Mouse (Mus musculus): ENCODE results near the gene Mpp2. TPM values are rescaled to one million over a fixed set of nuclear protein-coding genes. Genes with fewer than 3 reads are reported as not detected.

The Mpp2 gene
- polyA plus RNA-seq, 1 experiment from 2014 or later, result 6.8 TPM

DNA sequence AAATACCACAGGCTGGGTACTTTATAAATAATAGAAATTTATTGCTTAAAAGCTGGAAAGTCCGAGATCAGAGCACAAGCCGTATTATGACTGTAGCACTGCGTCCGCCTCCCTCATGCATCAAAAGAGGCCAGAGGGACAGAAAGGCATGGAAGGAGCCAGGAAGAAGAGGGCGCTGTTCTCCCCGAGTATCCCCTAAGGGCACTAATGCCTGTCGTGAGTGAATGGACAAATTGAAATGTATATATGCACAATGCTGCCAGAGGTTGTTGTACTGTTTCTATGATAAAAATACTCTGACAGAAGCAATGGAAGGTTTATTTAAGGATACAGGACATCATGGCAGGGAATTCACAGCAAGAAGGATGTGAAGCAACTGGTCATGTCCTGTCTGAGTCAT is 58.3 kb downstream of the Mpp2 start:
- WGBS, result 33% methylated on average over 7 of the region's 7 CpGs
- Histone ChIP-seq H3K9me3 (no peaks in the 10 kb centered on the region), H3K4me2 (no peak overlapping the region), H3K27me3 (replicated peaks) (no peaks in the 10 kb centered on the region), H3K36me3 (no peaks in the 10 kb centered on the region), H3K9ac (no peak overlapping the region), H3K4me1 (peaks cover 17% of the 10 kb centered on the region), H3K4me3 (replicated peaks) (no peak overlapping the region), H3K27ac (no peak overlapping the region)
- no peak for ATAC-seq (ENCODE audit: insufficient read depth, low FRiP score, low read depth)

DNA sequence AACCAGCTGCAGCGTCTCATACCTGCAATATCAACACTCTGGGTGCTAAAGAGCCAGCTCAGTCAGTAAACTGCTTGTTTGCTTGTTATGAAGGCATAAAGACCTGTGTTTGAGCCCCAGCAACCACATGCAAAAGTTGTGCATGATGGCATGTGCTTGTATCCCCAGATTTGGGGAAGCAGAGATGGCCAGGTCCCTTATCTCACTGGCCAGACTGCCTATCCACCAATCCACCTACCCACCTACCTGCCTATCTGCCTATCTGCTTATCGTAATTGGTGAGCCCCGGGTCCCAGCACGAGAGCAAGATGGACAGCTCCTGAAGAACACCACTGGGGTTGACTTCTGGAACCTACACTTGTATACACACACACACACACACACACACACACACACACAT is 59.0 kb downstream of the Mpp2 start:
- WGBS, result 73% methylated on average over 4 of the region's 4 CpGs
- ATAC-seq (ENCODE audit: insufficient read depth, low FRiP score, low read depth), result no peak
- Histone ChIP-seq H3K4me3 (replicated peaks) (no peak overlapping the region), H3K4me1 (peaks cover 17% of the 10 kb centered on the region), H3K36me3 (no peaks in the 10 kb centered on the region), H3K9me3 (no peaks in the 10 kb centered on the region), H3K9ac (no peak overlapping the region), H3K4me2 (no peak overlapping the region), H3K27ac (no peak overlapping the region), H3K27me3 (replicated peaks) (no peaks in the 10 kb centered on the region)

DNA sequence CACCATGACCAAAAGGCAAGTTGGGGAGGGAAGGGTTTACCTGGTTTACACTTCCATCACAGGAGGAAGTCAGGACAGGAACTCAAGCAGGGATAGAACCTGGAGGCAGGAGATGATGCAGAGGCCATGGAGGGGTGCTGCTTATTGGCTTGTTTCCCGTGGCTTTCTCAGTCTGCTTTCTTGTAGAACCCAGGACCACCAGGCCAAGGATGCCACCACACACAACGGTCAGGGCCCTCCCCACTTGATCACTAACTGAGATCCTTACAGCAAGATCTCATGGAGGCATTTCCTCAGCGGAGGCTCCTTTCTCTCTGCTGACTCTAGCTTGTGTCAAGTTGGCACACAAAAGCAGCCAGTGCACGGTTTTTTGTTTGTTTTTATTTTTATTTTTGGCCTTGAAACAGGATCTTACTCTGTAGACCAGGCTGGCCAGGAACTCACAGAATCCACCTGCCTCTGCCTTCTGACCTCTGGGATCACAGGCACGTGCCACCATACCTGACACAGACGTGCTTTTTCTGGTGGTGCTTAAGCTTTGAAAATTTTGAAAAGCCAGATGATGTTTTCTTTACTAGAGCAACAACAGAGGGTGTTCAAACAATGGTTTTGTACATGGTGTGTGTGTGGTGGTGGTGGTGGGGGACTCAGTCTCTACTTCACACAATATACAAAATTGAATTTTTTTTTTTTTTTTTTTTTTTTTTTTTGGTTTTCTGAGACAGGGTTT is 60.1 kb downstream of the Mpp2 start, which contains the start of gene Mpp3:
Gene Mpp3 (minus strand): TSS at position 375 of the 730 bp plus-strand sequence.
- ATAC-seq (ENCODE audit: insufficient read depth, low FRiP score, low read depth), result no peak
- WGBS, result 71% methylated on average over 6 of the region's 6 CpGs
- H3K4me3 ChIP-seq (replicated peaks), result peak within 1 kb of the TSS; percentile 68
- H3K9me3 ChIP-seq, result no peaks in the 10 kb centered on the region
- H3K4me2 ChIP-seq, result peak within 1 kb of the TSS; percentile 93
- peak within 1 kb of the TSS; percentile 81 for H3K27ac ChIP-seq
- no peaks in the 10 kb centered on the region for H3K27me3 ChIP-seq (replicated peaks)
- H3K36me3 ChIP-seq, result no peaks in the 10 kb centered on the region
- H3K9ac ChIP-seq, result no peak within 1 kb of the TSS
- H3K4me1 ChIP-seq, result peaks cover 17% of the 10 kb centered on the region

DNA sequence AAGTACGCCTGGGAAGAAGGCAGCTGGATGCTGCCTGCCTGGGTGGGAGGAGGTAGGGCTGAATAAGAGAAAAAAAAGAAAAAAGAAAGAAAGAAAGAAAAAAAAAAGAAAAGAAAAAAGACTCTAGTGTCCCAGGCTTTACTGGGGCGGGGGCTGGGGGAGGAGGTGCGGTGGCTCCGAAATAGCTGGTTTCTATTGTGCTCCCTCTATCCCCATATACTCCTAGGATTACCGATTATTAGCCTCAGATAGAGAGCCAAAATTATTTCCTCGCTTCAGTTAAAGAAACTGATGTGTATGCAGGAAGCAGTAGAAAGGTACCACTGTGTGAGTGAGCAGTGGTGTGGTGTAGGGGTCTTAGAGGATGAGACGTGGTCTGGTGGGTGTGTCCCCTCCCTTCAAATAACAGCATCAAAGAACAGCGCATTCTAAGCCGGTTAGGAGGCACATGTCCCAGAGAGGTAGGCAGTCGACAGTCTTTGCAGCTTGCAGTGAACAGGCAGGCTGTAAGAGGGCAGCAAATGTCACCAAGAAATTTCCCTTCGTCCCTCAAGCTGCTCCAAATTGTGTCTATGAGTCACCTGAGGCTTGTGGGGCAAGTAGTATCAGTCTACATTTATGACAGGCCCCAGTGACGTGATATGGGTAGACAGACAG is 60.8 kb downstream of the Mpp2 start:
- no peaks in the 10 kb centered on the region for H3K9me3 ChIP-seq
- peak overlapping the region; percentile 68 for H3K4me3 ChIP-seq (replicated peaks)
- 10% methylated on average over 12 of the region's 12 CpGs for WGBS
- H3K27me3 ChIP-seq (replicated peaks), result no peaks in the 10 kb centered on the region
- H3K36me3 ChIP-seq, result no peaks in the 10 kb centered on the region
- peaks cover 17% of the 10 kb centered on the region for H3K4me1 ChIP-seq
- no peak for ATAC-seq (ENCODE audit: insufficient read depth, low FRiP score, low read depth)
- H3K9ac ChIP-seq, result no peak overlapping the region
- H3K27ac ChIP-seq, result peak overlapping the region; percentile 81
- peak overlapping the region; percentile 93 for H3K4me2 ChIP-seq

DNA sequence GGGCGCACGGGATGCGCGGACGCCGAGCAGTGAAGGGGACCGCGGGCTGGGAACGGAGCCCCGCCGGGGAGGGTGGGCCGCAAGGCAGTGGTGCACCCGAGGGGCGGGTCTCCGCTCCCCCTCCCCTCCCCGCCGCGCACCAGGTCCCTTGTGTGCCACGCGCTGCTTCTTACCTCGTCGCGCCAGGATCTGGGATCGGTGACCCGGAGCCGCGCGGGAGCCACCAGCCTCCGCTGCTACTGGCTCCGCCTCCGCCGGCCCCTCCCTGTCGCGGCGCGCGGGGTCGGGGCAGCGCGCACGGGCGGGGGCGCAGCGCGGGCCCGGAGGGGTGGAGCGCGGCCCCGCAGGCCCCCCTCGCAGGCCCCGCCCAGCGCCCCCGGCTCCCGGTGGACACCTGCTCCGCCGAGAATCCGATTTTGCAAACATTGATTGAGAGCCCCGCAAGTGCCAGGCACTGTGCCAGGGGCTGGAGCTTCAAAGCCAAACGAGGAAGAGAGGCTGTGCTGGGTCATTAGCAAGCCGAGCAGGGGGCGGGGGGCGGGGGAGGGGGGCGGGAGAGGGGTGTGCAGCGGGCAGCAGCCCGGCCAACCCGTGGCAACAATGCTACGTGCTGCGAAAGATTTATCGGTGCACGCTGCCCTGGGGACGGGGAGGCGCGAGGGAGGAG is 61.5 kb downstream of the Mpp2 start:
- H3K27me3 ChIP-seq (replicated peaks), result no peaks in the 10 kb centered on the region
- peak; percentile 83 for ATAC-seq (ENCODE audit: insufficient read depth, low FRiP score, low read depth)

DNA sequence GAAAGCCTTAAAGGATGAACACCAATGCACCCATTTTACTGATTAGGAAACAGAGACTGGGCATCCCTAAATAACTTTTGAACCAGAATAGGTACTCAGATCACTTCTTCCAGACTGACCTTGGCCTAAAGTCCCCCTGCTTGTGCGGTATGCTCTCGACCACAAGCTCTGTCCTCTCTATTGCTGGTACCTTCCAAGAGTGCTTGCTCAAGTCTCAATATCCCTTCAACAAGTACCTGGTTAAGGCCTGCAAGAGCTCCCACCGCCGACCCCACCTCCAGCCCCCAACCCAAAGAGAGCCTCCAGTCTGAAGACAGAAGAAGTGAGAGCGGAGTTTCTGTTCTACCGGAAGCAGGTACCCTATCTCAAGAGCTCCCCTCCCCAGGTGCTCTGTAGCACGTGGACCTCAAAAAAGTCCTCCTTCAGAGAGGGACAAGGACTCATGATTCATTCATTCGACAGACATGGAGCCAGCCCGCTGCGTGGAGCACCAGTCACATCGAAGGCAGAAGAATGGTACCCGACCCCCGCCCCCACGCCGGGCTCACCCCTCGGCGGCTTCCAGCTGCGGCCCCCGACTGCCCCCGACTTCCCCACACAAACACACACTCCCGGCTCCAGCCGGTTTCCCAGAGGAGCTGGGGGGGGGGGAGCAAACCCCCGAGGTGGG is 62.2 kb downstream of the Mpp2 start:
- H3K4me2 ChIP-seq, result peak overlapping the region; percentile 93
- H3K9ac ChIP-seq, result peak overlapping the region; percentile 54
- H3K9me3 ChIP-seq, result no peaks in the 10 kb centered on the region
- no peaks in the 10 kb centered on the region for H3K27me3 ChIP-seq (replicated peaks)
- H3K4me1 ChIP-seq, result peaks cover 17% of the 10 kb centered on the region
- H3K27ac ChIP-seq, result peak overlapping the region; percentile 81; the same call in 1 of the 2 replicates
- H3K4me3 ChIP-seq (replicated peaks), result peak overlapping the region; percentile 68
- ATAC-seq (ENCODE audit: insufficient read depth, low FRiP score, low read depth), result no peak
- no peaks in the 10 kb centered on the region for H3K36me3 ChIP-seq
- 3% methylated on average over 23 of the region's 23 CpGs for WGBS

More for the DNA sequence above, 61.5 kb downstream of the Mpp2 start:
- Histone ChIP-seq H3K4me1 (peaks cover 17% of the 10 kb centered on the region), H3K9me3 (no peaks in the 10 kb centered on the region), H3K36me3 (no peaks in the 10 kb centered on the region), H3K9ac (peak overlapping the region; percentile 54), H3K4me3 (replicated peaks) (peak overlapping the region; percentile 68), H3K4me2 (peak overlapping the region; percentile 93), H3K27ac (peak overlapping the region; percentile 81)
- under 1% methylated on average over 58 of the region's 73 CpGs for WGBS

DNA sequence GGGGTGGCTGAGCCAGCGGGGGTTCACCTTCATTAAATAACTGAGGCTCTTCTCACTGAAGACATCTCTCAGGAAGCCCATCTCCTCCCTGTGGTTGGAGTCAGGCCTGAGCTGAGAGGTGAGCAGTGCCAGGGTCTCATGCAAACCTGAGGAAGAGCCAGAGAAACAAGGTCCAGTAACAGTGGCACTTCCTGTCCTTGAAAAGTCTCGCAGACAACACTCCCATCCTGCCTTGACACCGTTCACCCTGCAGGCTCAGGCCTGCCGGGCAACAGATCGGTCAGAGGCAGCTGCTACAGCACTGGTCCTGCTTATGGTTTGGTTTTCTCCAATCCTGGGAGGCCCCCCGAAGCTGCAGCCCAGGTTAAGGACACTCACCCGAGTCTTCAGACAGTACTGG is 63.0 kb downstream of the Mpp2 start:
- H3K9me3 ChIP-seq, result no peaks in the 10 kb centered on the region
- no peaks in the 10 kb centered on the region for H3K36me3 ChIP-seq
- H3K9ac ChIP-seq, result no peak overlapping the region
- H3K4me3 ChIP-seq (replicated peaks), result no peak overlapping the region
- 43% methylated on average over 7 of the region's 7 CpGs for WGBS
- peak overlapping the region; percentile 14; the same call in 1 of the 2 replicates for H3K4me2 ChIP-seq
- peaks cover 17% of the 10 kb centered on the region for H3K4me1 ChIP-seq
- H3K27me3 ChIP-seq (replicated peaks), result no peaks in the 10 kb centered on the region
- H3K27ac ChIP-seq, result no peak overlapping the region
- no peak for ATAC-seq (ENCODE audit: insufficient read depth, low FRiP score, low read depth)

DNA sequence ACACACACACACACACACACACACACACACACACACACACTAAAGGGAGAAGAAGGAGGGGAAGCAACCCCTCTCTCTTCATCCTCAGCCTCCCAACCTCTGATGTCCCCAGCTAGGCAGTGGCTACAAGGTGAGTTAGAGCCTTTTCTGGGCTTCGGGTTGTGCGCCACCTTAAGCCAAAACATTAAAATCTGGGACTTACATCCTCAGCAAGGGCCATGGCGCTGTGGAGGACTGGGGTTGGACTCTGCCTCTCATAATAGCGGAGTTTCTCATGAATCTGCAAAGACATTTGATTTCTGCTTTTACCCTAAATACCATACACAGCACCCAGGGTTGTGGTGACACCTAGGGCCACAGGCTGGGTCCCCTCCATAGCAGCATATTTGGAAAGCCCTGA is 63.4 kb downstream of the Mpp2 start:
- Histone ChIP-seq H3K9ac (no peak overlapping the region), H3K4me3 (replicated peaks) (no peak overlapping the region), H3K4me2 (no peak overlapping the region), H3K9me3 (no peaks in the 10 kb centered on the region), H3K27me3 (replicated peaks) (no peaks in the 10 kb centered on the region), H3K4me1 (peaks cover 17% of the 10 kb centered on the region), H3K36me3 (no peaks in the 10 kb centered on the region), H3K27ac (no peak overlapping the region)
- WGBS, result 88% methylated on average over 4 of the region's 4 CpGs
- ATAC-seq (ENCODE audit: insufficient read depth, low FRiP score, low read depth), result no peak

DNA sequence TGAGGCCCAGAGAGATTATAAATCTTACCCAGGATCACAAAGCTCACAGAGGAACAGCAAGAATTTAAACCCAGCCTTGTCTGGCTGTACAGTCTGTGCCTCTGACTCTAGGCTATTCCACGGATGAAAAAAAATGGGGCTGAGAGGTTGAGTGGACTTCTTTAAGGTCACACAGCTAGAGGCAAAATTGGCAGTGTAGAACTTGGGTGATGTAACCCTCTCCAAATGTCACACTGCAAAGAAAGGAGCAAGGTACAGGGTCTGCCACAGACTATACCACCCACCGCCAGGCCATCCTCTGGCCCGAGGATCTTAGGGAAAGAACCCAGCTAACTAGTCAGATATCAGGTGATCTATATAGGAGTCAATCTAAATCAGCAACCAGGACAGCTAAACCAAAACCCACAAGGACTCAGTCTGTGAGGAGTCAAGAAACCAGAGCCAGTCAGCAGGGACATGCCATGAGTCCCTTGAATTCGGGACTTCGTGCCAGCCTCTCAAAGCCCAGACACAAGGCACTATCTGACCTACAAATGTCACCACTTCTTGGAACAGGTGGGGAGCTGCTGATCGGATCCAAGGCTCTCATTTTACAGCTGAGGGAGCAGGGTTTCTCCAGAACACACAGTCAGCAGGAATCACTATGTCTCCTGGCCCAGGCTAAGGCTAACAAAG is 64.1 kb downstream of the Mpp2 start:
- Histone ChIP-seq H3K9ac (no peak overlapping the region), H3K9me3 (no peaks in the 10 kb centered on the region), H3K27ac (no peak overlapping the region), H3K4me1 (peaks cover 17% of the 10 kb centered on the region), H3K36me3 (no peaks in the 10 kb centered on the region), H3K27me3 (replicated peaks) (no peaks in the 10 kb centered on the region), H3K4me2 (no peak overlapping the region), H3K4me3 (replicated peaks) (no peak overlapping the region)
- 88% methylated on average over 6 of the region's 6 CpGs for WGBS
- no peak for ATAC-seq (ENCODE audit: insufficient read depth, low FRiP score, low read depth)

DNA sequence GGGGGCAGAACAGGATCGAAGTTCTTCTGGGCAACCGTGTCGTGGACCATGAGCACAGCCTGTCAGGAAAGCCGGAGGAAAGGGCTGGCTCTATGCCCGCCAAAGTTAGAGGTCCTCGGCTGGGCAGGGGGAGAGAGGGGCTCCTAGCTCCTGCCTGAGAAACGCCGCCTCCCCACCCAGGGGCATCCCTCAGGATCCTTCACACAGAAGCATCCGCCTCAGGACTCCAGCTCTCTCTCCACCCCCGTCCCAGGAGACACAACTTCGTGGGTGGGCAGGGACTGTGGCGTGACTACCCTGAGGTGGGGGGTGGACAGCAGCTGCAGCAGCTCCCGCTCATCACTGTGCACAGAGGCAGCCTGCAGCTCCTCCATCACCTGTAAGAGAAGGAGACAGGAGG is 64.9 kb downstream of the Mpp2 start:
- Histone ChIP-seq H3K4me3 (replicated peaks) (no peak overlapping the region), H3K27me3 (replicated peaks) (no peaks in the 10 kb centered on the region), H3K27ac (no peak overlapping the region), H3K9ac (no peak overlapping the region), H3K4me1 (peaks cover 17% of the 10 kb centered on the region), H3K36me3 (no peaks in the 10 kb centered on the region), H3K4me2 (no peak overlapping the region), H3K9me3 (no peaks in the 10 kb centered on the region)
- no peak for ATAC-seq (ENCODE audit: insufficient read depth, low FRiP score, low read depth)
- WGBS, result 76% methylated on average over 13 of the region's 13 CpGs

DNA sequence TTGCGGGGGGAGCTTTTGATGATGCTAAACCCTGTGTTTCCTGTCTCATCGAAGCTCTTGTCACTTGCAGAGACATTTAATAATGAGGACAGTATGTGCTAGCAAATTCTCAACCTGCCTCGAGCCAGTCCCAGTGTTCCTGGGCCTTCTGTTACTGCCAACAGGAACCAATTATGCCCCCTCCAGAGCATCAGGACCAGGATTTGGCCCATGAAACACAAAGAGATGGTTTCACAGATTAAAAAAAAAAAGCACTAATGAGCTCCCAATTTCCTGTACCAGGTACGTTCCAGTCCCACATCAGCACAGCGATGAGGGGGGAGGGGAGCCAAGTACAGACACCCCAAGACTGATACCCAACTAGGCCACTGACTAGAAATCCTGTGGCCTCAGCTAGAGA is 67.1 kb downstream of the Mpp2 start:
- Histone ChIP-seq H3K4me3 (replicated peaks) (no peak overlapping the region), H3K4me2 (no peak overlapping the region), H3K9ac (no peak overlapping the region), H3K36me3 (no peaks in the 10 kb centered on the region), H3K9me3 (no peaks in the 10 kb centered on the region), H3K4me1 (peaks cover 4% of the 10 kb centered on the region; the same call in 1 of the 2 replicates), H3K27ac (no peak overlapping the region), H3K27me3 (replicated peaks) (no peaks in the 10 kb centered on the region)
- WGBS, result 89% methylated on average over 5 of the region's 5 CpGs
- ATAC-seq (ENCODE audit: insufficient read depth, low FRiP score, low read depth), result no peak

All from stomach, embryonic 15.5 days (tissue).